Mouse (Mus musculus): Measurements from ENCODE around the gene Ikzf1. TPM values are rescaled to one million over a fixed set of nuclear protein-coding genes. Genes with fewer than 3 reads are reported as not detected.

The Ikzf1 gene
- total and polyA plus RNA-seq, 2 experiments from 2014 or later: 0.91 to 4.0 TPM

DNA sequence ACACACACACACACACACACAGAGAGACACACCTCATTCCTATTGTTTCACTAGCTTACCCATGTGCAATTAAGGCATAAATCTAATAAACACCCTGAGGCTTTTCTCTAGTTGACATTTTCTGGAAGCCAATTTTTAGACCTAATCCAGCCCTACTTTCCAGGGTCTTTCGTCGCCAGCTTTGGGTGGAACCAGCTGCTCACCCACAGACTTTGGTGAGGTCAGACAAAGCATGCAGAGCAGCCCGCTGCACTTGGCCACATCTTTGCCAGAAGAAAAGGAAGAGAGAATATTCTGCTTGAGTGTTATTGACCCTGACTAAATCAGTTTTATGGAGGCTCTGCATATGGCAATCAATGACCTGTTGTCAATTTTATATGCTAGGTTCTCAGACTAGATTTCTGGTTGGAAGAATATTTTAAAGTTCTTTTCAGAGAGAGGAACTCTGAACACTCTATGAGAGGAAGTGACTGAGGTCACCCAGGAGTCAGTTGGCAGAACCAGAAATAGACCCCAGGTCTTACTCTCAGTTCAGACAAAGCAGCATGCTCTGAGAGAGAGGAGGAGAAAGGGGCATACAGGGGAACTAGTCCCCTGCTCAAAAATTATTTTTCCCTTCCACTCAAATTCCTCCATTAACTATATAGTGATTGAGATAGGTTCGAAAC lies 17.4 kb upstream of the Ikzf1 start:
- Histone ChIP-seq H3K9ac (replicated peaks; ENCODE audit: low read length) (no peak overlapping the region), H3K9me3 (ENCODE audit: low read length) (no peaks in the 10 kb centered on the region), H3K4me1 (ENCODE audit: insufficient read depth, low read length) (no peaks in the 10 kb centered on the region), H3K4me2 (ENCODE audit: low read depth, low read length) (no peak overlapping the region), H3K36me3 (ENCODE audit: insufficient read depth, low read length) (no peaks in the 10 kb centered on the region), H3K4me3 (ENCODE audit: low read length) (no peak overlapping the region), H3K27ac (no peak overlapping the region), H3K27me3 (ENCODE audit: insufficient read depth, low read length) (no peaks in the 10 kb centered on the region)
- no peak for TF ChIP-seq CTCF (IDR thresholded peaks at IDR 0.05; ENCODE audit: low read depth)
- WGBS: 82% methylated on average over 4 of the region's 4 CpGs
- ATAC-seq: no peak
- no peak for DNase-seq (ENCODE audit: low spot score)

DNA sequence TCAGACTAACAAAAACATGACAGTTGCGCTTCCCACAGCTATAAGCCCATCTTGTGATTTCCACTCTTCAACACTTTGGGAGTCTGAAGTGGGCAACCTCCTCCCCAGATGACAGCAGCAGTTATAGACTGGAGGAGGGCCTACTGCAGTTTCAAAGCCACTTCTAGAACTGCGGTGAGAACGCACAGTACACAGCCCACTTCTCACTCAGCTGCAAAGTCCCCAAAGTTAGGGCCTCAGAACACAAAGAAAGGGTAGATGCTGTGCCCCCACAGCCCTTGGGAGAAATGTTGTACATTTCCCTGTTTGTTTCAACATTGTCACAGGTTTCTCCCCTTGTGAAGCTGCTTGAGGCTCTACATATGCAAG lies 16.9 kb upstream of the Ikzf1 start:
- Histone ChIP-seq H3K9me3 (ENCODE audit: low read length) (no peaks in the 10 kb centered on the region), H3K36me3 (ENCODE audit: insufficient read depth, low read length) (no peaks in the 10 kb centered on the region), H3K4me2 (ENCODE audit: low read depth, low read length) (no peak overlapping the region), H3K9ac (replicated peaks; ENCODE audit: low read length) (no peak overlapping the region), H3K4me3 (ENCODE audit: low read length) (no peak overlapping the region), H3K4me1 (ENCODE audit: insufficient read depth, low read length) (no peaks in the 10 kb centered on the region), H3K27ac (no peak overlapping the region), H3K27me3 (ENCODE audit: insufficient read depth, low read length) (no peaks in the 10 kb centered on the region)
- TF ChIP-seq CTCF (IDR thresholded peaks at IDR 0.05; ENCODE audit: low read depth): no peak
- ATAC-seq: no peak
- no peak for DNase-seq (ENCODE audit: low spot score)
- 95% methylated on average over 3 of the region's 3 CpGs for WGBS

DNA sequence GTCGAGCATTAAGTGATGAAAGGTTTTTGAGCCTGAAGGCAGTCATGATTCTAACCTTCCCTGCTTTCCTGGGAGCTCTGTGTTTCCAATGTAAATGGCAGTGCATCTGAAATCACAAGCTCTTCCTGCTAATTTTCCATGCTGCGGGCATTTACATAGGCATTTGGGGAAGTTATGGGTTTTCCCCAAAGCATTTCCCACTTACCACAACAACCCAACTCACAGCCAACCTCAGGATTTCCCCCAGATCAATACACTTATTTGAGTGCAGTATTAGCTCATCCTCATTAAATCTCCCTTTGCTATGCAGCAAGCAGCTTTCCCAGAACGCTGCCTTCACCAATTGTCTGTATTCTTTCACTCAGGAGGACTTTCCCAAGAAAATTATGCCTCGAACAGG lies 11.8 kb upstream of the Ikzf1 start:
- H3K36me3 ChIP-seq (ENCODE audit: insufficient read depth, low read length): no peaks in the 10 kb centered on the region
- no peak for ATAC-seq
- no peak overlapping the region for H3K9ac ChIP-seq (replicated peaks; ENCODE audit: low read length)
- no peaks in the 10 kb centered on the region for H3K4me1 ChIP-seq (ENCODE audit: insufficient read depth, low read length)
- DNase-seq (ENCODE audit: low spot score): no peak
- no peak overlapping the region for H3K4me2 ChIP-seq (ENCODE audit: low read depth, low read length)
- no peaks in the 10 kb centered on the region for H3K9me3 ChIP-seq (ENCODE audit: low read length)
- WGBS: 71% methylated on average over 4 of the region's 4 CpGs
- H3K27me3 ChIP-seq (ENCODE audit: insufficient read depth, low read length): no peaks in the 10 kb centered on the region
- no peak for TF ChIP-seq CTCF (IDR thresholded peaks at IDR 0.05; ENCODE audit: low read depth)
- H3K27ac ChIP-seq: no peak overlapping the region
- H3K4me3 ChIP-seq (ENCODE audit: low read length): no peak overlapping the region

DNA sequence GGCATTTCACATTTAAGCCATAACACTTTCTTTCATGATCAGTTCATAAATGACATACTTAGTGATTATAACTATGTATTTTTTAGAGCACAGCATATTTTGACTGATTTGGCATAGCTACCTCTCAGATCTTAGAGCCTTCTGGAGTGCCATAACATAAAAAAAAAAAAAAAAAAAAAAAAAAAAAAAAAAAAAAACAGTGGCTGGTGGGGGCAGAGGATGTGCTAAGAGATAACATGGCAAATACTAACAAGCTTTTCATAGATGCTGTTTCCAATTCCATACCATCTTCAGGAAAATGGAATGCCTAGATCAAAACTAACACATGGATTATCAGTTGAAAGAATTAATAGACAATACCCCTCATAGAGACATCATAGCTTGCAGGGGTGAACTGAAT lies 9.7 kb upstream of the Ikzf1 start:
- TF ChIP-seq CTCF (IDR thresholded peaks at IDR 0.05; ENCODE audit: low read depth): no peak
- H3K4me1 ChIP-seq (ENCODE audit: insufficient read depth, low read length): no peaks in the 10 kb centered on the region
- H3K4me2 ChIP-seq (ENCODE audit: low read depth, low read length): no peak overlapping the region
- H3K27ac ChIP-seq: no peak overlapping the region
- no peak overlapping the region for H3K4me3 ChIP-seq (ENCODE audit: low read length)
- H3K27me3 ChIP-seq (ENCODE audit: insufficient read depth, low read length): no peaks in the 10 kb centered on the region
- no peaks in the 10 kb centered on the region for H3K9me3 ChIP-seq (ENCODE audit: low read length)
- ATAC-seq (no peak), DNase-seq (ENCODE audit: low spot score) (no peak)
- H3K36me3 ChIP-seq (ENCODE audit: insufficient read depth, low read length): no peaks in the 10 kb centered on the region
- no peak overlapping the region for H3K9ac ChIP-seq (replicated peaks; ENCODE audit: low read length)

DNA sequence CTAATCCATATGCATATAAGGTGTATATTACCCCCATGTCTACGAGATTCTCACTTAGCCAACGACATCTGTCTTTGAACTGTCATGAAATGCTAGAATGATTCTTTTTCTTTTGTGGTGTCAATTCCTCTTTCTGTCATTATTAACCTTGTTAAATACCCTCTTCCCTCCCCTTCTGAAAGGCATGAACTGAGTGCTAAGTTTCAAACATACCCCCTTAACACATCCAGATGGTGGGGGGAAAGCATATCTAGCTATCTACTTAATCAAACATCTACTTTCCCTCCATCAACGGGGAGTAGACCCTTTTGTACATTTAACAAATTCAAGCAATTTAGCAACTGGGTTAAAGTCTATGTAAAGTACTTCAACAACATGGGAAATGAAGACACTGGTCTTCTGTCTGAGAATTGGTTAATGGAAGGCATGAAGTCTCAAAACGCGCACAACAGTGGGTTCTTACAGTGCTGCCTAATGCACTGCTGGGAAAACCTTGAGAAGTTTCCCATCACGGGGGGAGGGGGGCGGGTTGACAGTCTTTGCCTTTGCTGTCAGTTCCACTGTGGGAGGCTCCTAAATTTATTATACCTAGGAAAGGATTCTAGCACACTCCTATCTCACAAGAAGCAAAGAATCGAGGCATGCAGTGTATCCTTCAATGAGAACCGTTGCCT lies 8.6 kb upstream of the Ikzf1 start:
- TF ChIP-seq CTCF (IDR thresholded peaks at IDR 0.05; ENCODE audit: low read depth): no peak
- ATAC-seq (no peak), DNase-seq (ENCODE audit: low spot score) (no peak)
- Histone ChIP-seq H3K36me3 (ENCODE audit: insufficient read depth, low read length) (no peaks in the 10 kb centered on the region), H3K4me3 (ENCODE audit: low read length) (no peak overlapping the region), H3K4me2 (ENCODE audit: low read depth, low read length) (no peak overlapping the region), H3K27ac (no peak overlapping the region), H3K4me1 (ENCODE audit: insufficient read depth, low read length) (no peaks in the 10 kb centered on the region), H3K9ac (replicated peaks; ENCODE audit: low read length) (no peak overlapping the region), H3K27me3 (ENCODE audit: insufficient read depth, low read length) (no peaks in the 10 kb centered on the region), H3K9me3 (ENCODE audit: low read length) (no peaks in the 10 kb centered on the region)
- WGBS: 91% methylated on average over 9 of the region's 9 CpGs

DNA sequence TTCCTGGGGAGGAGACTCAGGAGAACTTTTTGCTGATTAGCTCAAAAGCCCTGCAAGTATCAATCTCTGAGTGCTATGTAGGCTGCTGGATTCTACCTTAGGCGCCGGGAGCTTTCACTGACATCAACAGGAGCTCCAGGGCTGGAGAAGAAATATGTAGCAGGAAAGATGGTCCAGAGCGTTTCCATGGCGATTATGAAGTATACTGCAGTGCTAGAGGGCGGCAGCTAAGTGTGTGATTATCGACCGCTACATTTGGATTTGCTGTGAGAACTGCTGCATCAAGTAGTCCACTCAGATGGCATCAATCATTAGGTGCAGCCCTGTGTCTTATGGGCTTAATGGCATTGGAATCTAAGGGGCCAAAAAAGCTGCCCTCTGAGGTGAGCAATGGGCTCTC lies 7.6 kb upstream of the Ikzf1 start:
- peak; percentile 7 for DNase-seq (ENCODE audit: low spot score)
- Histone ChIP-seq H3K4me3 (ENCODE audit: low read length) (no peak overlapping the region), H3K4me2 (ENCODE audit: low read depth, low read length) (no peak overlapping the region), H3K27ac (no peak overlapping the region), H3K9ac (replicated peaks; ENCODE audit: low read length) (no peak overlapping the region), H3K4me1 (ENCODE audit: insufficient read depth, low read length) (no peaks in the 10 kb centered on the region), H3K9me3 (ENCODE audit: low read length) (no peaks in the 10 kb centered on the region), H3K27me3 (ENCODE audit: insufficient read depth, low read length) (no peaks in the 10 kb centered on the region), H3K36me3 (ENCODE audit: insufficient read depth, low read length) (no peaks in the 10 kb centered on the region)
- no peak for TF ChIP-seq CTCF (IDR thresholded peaks at IDR 0.05; ENCODE audit: low read depth)
- no peak for ATAC-seq
- 79% methylated on average over 7 of the region's 7 CpGs for WGBS

DNA sequence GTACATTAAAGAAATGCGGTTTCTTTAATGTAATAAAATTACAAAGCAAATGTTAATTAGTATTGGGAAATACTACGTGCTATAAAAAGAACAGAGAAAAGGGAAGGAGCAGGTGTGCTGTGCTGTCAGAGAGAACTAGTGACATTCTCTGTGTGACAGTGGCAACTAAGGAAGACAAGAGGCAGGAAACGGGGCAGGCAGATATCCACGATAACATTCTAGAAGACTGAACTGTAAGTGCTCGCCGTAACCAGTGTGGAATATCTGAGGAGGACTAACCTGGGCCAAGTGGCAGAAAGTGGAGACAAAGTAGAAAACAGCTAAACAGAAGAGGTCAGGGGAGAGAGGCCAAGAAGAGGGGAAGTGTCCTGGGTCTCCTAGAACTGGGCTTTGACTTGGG lies 5.8 kb upstream of the Ikzf1 start:
- TF ChIP-seq CTCF (IDR thresholded peaks at IDR 0.05; ENCODE audit: low read depth): no peak
- Histone ChIP-seq H3K4me3 (ENCODE audit: low read length) (no peak overlapping the region), H3K4me1 (ENCODE audit: insufficient read depth, low read length) (no peaks in the 10 kb centered on the region), H3K4me2 (ENCODE audit: low read depth, low read length) (no peak overlapping the region), H3K9me3 (ENCODE audit: low read length) (no peaks in the 10 kb centered on the region), H3K27ac (no peak overlapping the region), H3K27me3 (ENCODE audit: insufficient read depth, low read length) (peaks cover 7% of the 10 kb centered on the region; the same call in 1 of the 2 replicates), H3K36me3 (ENCODE audit: insufficient read depth, low read length) (no peaks in the 10 kb centered on the region), H3K9ac (replicated peaks; ENCODE audit: low read length) (no peak overlapping the region)
- ATAC-seq (no peak), DNase-seq (ENCODE audit: low spot score) (no peak)
- WGBS: 76% methylated on average over 6 of the region's 6 CpGs

All from hindbrain, postnatal 0 days (tissue).